Mouse (Mus musculus) limb, embryonic 14.5 days (tissue): Measurements from ENCODE around the gene Traf3ip2. TPM values are rescaled to one million over a fixed set of nuclear protein-coding genes. Genes with fewer than 3 reads are reported as not detected.

Experiments used
- ATAC-seq: fragments of 200-750 bp; cut with Nextera tagmentation; 2 replicates; pipeline ENCODE4 v1.8.0; 2017; ENCODE audit warnings: low read depth, moderate number of reproducible peaks, moderate TSS enrichment; ENCODE audit not compliant: low FRiP score
- DNase-seq: peaks from one replicate; pipeline ENCODE4 v3.0.0-alpha.2; 2015; ENCODE audit warnings: low spot score
- H3K27ac ChIP-seq: fragments of 300-500 bp; sonication (generic); replicated peaks from 2 replicates; pipeline ENCODE4 v1.5.1; 2014; ENCODE audit warnings: low read depth, mild to moderate bottlenecking, low read length, moderate library complexity, mixed read lengths
- H3K27me3 ChIP-seq: fragments of 300-500 bp; sonication (generic); 2 replicates; pipeline ENCODE4 v1.6.1; 2014; ENCODE audit warnings: low read length, mixed read lengths; ENCODE audit not compliant: control insufficient read depth, insufficient read depth
- H3K36me3 ChIP-seq: fragments of 300-500 bp; sonication (generic); 2 replicates; pipeline ENCODE4 v1.6.1; 2014; ENCODE audit warnings: mild to moderate bottlenecking, low read length, moderate library complexity, mixed read lengths; ENCODE audit not compliant: control insufficient read depth, insufficient read depth
- H3K4me1 ChIP-seq: fragments of 300-500 bp; sonication (generic); 2 replicates; pipeline ENCODE4 v1.6.1; 2014; ENCODE audit warnings: antibody characterized with exemption, low read length, mixed read lengths; ENCODE audit not compliant: control insufficient read depth, insufficient read depth
- H3K4me2 ChIP-seq: fragments of 300-500 bp; sonication (generic); replicated peaks from 2 replicates; pipeline ENCODE4 v1.6.1; 2014; ENCODE audit warnings: low read depth, mild to moderate bottlenecking, low read length, moderate library complexity; ENCODE audit not compliant: severe bottlenecking
- H3K4me3 ChIP-seq: fragments of 300-500 bp; sonication (generic); replicated peaks from 2 replicates; pipeline ENCODE4 v1.5.1; 2014; ENCODE audit warnings: low read length
- H3K9ac ChIP-seq: fragments of 300-500 bp; sonication (generic); 2 replicates; pipeline ENCODE4 v1.6.1; 2014; ENCODE audit warnings: mild to moderate bottlenecking, low read depth, low read length, moderate library complexity; ENCODE audit not compliant: severe bottlenecking
- H3K9me3 ChIP-seq: fragments of 300-500 bp; sonication (generic); 2 replicates; pipeline ENCODE4 v1.6.1; 2016; ENCODE audit warnings: low read length; ENCODE audit not compliant: control insufficient read depth
- POLR2A ChIP-seq: fragments of 200-500 bp; IDR thresholded peaks from 2 replicates; pipeline ENCODE4 v1.8.0; 2012; ENCODE audit warnings: inconsistent platforms, mild to moderate bottlenecking, moderate library complexity, borderline replicate concordance; ENCODE audit not compliant: insufficient read depth, insufficient read length; ENCODE audit errors: extremely low read depth
- WGBS: fragments of 180-500 bp; shearing (Covaris S2); extraction: QIAGEN DNeasy Blood & Tissue Kit; methylation state at CpG from one replicate; pipeline ENCODE4 v1.1.7; 2014; 5-methylcytosine and 5-hydroxymethylcytosine counted together
- polyA plus RNA-seq, 2 experiments: library from polyadenylated mRNA; depleted of rRNA in 1 of 2; stranded (reverse) in 1 of 2; unstranded in 1 of 2; fragments of >200 nt; fragmentation: Nextera tagmentation in 1 of 2; extraction: Ambion mirVana in 1 of 2; gene quantifications; 2 replicates each; pipeline versions ENCODE4 v1.2.1 to v1.2.3; 2012 to 2014

Traf3ip2 gene
- polyA plus RNA-seq, 2 experiments, result 9.0 to 13.3 TPM

- H3K27ac ChIP-seq, result peak overlapping the region; percentile 67; the same call in 1 of the 2 replicates
- TF ChIP-seq POLR2A, result no peak
Observed at GRCm38 (mm10) chr10:39660698-39661097, 48.0 kb downstream of the Traf3ip2 start.

GRCm38 (mm10) chr10:39665071-39665502 lies 52.4 kb downstream of the Traf3ip2 start:
- Histone ChIP-seq H3K9ac (no peak overlapping the region), H3K4me1 (peaks cover 19% of the 10 kb centered on the region), H3K36me3 (no peaks in the 10 kb centered on the region), H3K9me3 (no peaks in the 10 kb centered on the region), H3K27ac (no peak overlapping the region), H3K4me3 (no peak overlapping the region), H3K27me3 (no peaks in the 10 kb centered on the region), H3K4me2 (no peak overlapping the region)
- 70% methylated on average over 4 of the region's 4 CpGs for WGBS
- DNase-seq (no peak), ATAC-seq (no peak)
- no peak for TF ChIP-seq POLR2A

More at GRCm38 (mm10) chr10:39660698-39661097, 48.0 kb downstream of the Traf3ip2 start:
- H3K4me1 ChIP-seq, result peaks cover 35% of the 10 kb centered on the region
- H3K4me3 ChIP-seq, result no peak overlapping the region
- DNase-seq (no peak), ATAC-seq (no peak)
- no peaks in the 10 kb centered on the region for H3K27me3 ChIP-seq
- no peak overlapping the region for H3K9ac ChIP-seq
- H3K36me3 ChIP-seq, result no peaks in the 10 kb centered on the region
- H3K4me2 ChIP-seq, result no peak overlapping the region
- WGBS, result 60% methylated on average over 5 of the region's 5 CpGs
- no peaks in the 10 kb centered on the region for H3K9me3 ChIP-seq

- WGBS, result 42% methylated on average over 3 of the region's 3 CpGs
- no peaks in the 10 kb centered on the region for H3K27me3 ChIP-seq
- no peak overlapping the region for H3K4me2 ChIP-seq
- ATAC-seq, result no peak
- no peaks in the 10 kb centered on the region for H3K36me3 ChIP-seq
- no peaks in the 10 kb centered on the region for H3K9me3 ChIP-seq
- H3K27ac ChIP-seq, result no peak overlapping the region
- no peak overlapping the region for H3K4me3 ChIP-seq
- no peak for TF ChIP-seq POLR2A
- H3K9ac ChIP-seq, result no peak overlapping the region
- no peak for DNase-seq
- H3K4me1 ChIP-seq, result peaks cover 9% of the 10 kb centered on the region
Observed at GRCm38 (mm10) chr10:39666027-39666426, 53.3 kb downstream of the Traf3ip2 start.

- Histone ChIP-seq H3K27ac (no peak overlapping the region), H3K36me3 (no peaks in the 10 kb centered on the region), H3K4me1 (peaks cover 14% of the 10 kb centered on the region), H3K9ac (no peak overlapping the region), H3K4me2 (no peak overlapping the region), H3K9me3 (no peaks in the 10 kb centered on the region), H3K4me3 (no peak overlapping the region), H3K27me3 (no peaks in the 10 kb centered on the region)
- ATAC-seq, result no peak
- TF ChIP-seq POLR2A, result no peak
- WGBS, result 84% methylated on average over 1 of the region's 1 CpGs
- no peak for DNase-seq
Observed at GRCm38 (mm10) chr10:39671451-39671850, 58.7 kb downstream of the Traf3ip2 start.

- Histone ChIP-seq H3K9ac (no peak overlapping the region), H3K27me3 (no peaks in the 10 kb centered on the region), H3K4me2 (no peak overlapping the region), H3K36me3 (no peaks in the 10 kb centered on the region), H3K9me3 (no peaks in the 10 kb centered on the region), H3K4me1 (peaks cover 14% of the 10 kb centered on the region), H3K27ac (no peak overlapping the region), H3K4me3 (no peak overlapping the region)
- no peak for TF ChIP-seq POLR2A
- DNase-seq, result no peak
- no peak for ATAC-seq
- WGBS, result 42% methylated on average over 4 of the region's 4 CpGs
Observed at GRCm38 (mm10) chr10:39672547-39673051, 59.9 kb downstream of the Traf3ip2 start.
